Mouse (Mus musculus) liver, postnatal 0 days (tissue): ENCODE results near the gene Trat1.

ENCODE experiments used
- CTCF ChIP-seq: sonication (generic); IDR thresholded peaks from 2 replicates; pipeline ENCODE4 v1.5.1; 2016; ENCODE audit warnings: antibody characterized with exemption, low read depth
- EP300 ChIP-seq: IDR thresholded peaks from 2 replicates; pipeline ENCODE4 v1.6.1; 2016; ENCODE audit warnings: antibody characterized with exemption, low read depth, mild to moderate bottlenecking

GRCm38 (mm10) chr16:48816695-48817094 is 44.9 kb upstream of the Trat1 start, which contains the start of gene Retnlb:
- TF ChIP-seq CTCF, result no peak
- TF ChIP-seq EP300, result no peak
